Mouse (Mus musculus) mammary gland, adult 2 months (tissue): Measurements from ENCODE around the gene Bbs12. TPM values are rescaled to one million over a fixed set of nuclear protein-coding genes. Genes with fewer than 3 reads are reported as not detected.

Experiments
- polyA plus RNA-seq: library from polyadenylated mRNA; depleted of rRNA; stranded (reverse); fragments of >200 nt; gene quantifications from 2 replicates; pipeline ENCODE4 v1.2.3, GENCODE M21; 2012; ENCODE audit warnings: low replicate concordance; rRNA removed

Bbs12 gene
- 0.72 and 1.8 TPM in 2 replicates for polyA plus RNA-seq

GRCm38 (mm10) chr3:37312370-37312941 lies at the start of gene Bbs12, which contains the start of gene Cetn4:
Bbs12 (plus strand) TSS chr3:37312554.
Cetn4 (minus strand) TSS chr3:37312708.

DNA sequence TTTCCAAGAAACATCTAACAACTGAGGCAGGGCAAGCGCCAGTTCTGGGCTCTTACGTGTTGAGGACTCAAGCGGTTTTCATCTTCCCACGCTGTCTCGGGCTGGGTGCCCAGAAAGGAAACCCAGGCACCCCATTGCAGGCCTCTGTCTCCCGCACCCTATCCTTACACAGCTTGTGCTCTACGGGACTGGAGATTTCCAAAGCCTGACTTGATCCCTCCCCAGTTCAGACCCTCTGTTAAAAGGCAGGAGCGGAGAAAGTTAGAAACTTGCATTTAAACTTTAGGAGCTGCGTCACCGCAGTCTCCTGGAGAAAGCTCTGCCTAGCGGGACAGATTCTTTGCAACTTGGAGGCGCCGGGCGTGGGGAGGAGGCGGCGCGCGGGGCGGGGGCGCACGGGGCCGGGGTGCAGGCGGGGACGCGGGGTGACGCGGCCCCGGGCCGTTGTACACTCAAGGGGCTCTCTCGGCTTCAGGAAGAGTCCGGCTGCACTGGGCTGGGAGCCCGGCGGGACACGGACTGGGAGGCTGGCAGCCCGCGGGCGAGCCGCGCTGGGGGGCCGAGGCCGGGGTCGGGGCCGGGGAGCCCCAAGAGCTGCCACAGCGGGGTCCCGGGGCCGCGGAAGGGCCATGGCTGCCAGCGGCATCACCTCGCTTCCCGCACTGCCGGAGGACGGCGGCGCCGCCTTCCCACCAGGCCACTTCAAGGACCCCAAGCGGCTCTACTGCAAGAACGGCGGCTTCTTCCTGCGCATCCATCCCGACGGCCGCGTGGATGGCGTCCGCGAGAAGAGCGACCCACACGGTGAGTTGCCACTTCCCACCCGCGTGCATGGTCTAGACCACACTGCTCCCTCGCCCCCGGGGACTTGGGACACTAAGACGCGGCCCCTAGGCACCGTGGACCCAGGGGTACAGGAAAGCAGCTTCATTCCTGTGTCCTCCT lies 36.1 kb downstream of the Bbs12 start, which contains the start of gene Fgf2:
Gene Fgf2, plus strand, starts transcription at position 126 of the 945 bp plus-strand sequence.

Other genes with a start within 250 kb of the Bbs12 start
- not detected in 2 replicates for gene Adad1, start 249.0 kb upstream of the Bbs12 start, polyA plus RNA-seq
- gene Il2, start 186.6 kb upstream of the Bbs12 start, polyA plus RNA-seq: 0.42 TPM in 1 of 2 replicates, not detected in the other
- gene Il21, start 79.9 kb upstream of the Bbs12 start, polyA plus RNA-seq: not detected in 2 replicates
- gene Cetn4, start 154 bp downstream of the Bbs12 start, polyA plus RNA-seq: 0.65 and 0.66 TPM in 2 replicates
- gene Fgf2, start 35.8 kb downstream of the Bbs12 start, polyA plus RNA-seq: 9.6 and 11.2 TPM in 2 replicates
- 1.1 and 3.8 TPM in 2 replicates for gene Spata5, start 107.3 kb downstream of the Bbs12 start, polyA plus RNA-seq
- 27.9 and 38.6 TPM in 2 replicates for gene Nudt6, start 107.7 kb downstream of the Bbs12 start, polyA plus RNA-seq